Mouse (Mus musculus) heart, postnatal 4 days (tissue): ENCODE results near the gene Elavl4. TPM values are rescaled to one million over a fixed set of nuclear protein-coding genes. Genes with fewer than 3 reads are reported as not detected.

Experiments used
- DNase-seq: peaks from one replicate; pipeline ENCODE4 v3.0.0; 2021
- total RNA-seq, 2 experiments: library from RNA; stranded (reverse); gene quantifications; 2 replicates each; pipeline ENCODE4 v1.2.3; 2021

The Elavl4 gene
- total RNA-seq, 2 experiments from 2014 or later: 1.1 to 1.4 TPM

DNA sequence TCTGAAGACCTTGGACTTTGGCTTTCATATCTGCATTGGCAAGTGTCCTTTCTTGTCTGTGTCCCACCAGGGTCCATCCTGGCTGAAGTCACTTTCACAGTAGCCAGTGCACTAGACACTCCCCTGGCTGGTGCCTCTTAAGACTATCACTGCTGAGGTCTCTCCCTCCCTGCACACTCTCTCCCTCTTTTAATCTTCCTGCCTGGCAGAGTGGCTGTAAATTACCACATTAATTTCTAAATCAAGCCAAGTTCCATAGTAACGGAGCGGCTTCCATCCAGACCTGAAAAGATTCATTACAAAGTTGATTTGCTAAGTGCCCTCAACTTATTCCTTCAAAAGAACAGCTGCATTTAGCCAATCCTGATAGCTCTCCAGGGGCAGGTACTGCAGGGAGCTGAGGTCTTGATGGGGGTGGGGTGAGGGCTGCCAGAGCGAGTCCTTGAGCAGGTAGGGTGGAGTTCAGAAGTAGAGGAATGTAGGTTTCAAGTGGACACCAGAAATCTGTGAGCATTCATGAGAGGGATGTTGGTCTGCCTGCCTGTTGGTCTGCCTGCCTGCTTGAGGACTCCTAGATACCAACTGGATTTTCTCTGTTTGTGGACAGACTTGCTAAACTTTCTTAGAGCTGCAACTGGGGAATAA lies 194.1 kb downstream of the Elavl4 start:
- no peak for DNase-seq

DNA sequence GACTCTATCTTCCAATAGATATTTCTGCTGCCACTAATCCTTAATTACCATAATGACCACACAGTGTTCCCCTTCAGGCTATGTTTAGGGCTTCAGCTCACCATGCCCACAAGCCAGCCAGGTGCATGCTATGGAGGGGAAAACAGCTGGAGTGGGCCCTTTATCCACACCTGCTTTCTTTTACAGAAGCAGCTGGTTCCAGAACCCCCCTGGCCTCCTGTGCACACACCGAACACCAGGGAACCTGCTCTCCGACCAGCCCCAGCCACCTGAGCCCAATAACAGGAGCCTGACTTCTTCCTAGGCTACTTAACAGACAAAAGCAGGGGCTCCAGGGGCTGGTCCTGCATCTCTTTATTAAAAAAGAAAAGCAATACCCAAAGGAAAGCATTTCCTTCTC lies 195.8 kb downstream of the Elavl4 start:
- no peak for DNase-seq

Other genes with a start within 250 kb of the Elavl4 start
- gene Agbl4, start 45.8 kb upstream of the Elavl4 start, total RNA-seq: under 1 TPM; 0.43 to 0.72 TPM